Comparison of ENCODE assay signal across 7 mouse cellular contexts in genomic region chr11:82780983-82781903, GRCm38 (mm10). TPM values are rescaled to one million over a fixed set of nuclear protein-coding genes. Genes with fewer than 3 reads are reported as not detected.
DNase-seq lines count a peak whose midpoint lies in the region; ATAC-seq lines count a peak whose summit lies in the region.

Lig3 (plus strand) TSS chr11:82781108.

- peak; percentile 87 for ATAC-seq in embryonic facial prominence, embryonic 12.5 days (ENCODE audit: insufficient number of reproducible peaks, insufficient read depth, low FRiP score, low TSS enrichment)
- ATAC-seq in limb, embryonic 11.5 days (ENCODE audit: insufficient number of reproducible peaks, low FRiP score, low TSS enrichment, low read depth), result peak; percentile 93
- peak; percentile 96 for ATAC-seq in midbrain, embryonic 14.5 days (ENCODE audit: low FRiP score, low TSS enrichment)

- H3K9ac ChIP-seq in embryonic facial prominence, embryonic 12.5 days, result peak within 1 kb of the TSS; percentile 85
- peak within 1 kb of the TSS; percentile 91 for H3K9ac ChIP-seq in limb, embryonic 11.5 days (ENCODE audit: low read length)
- H3K9ac ChIP-seq in midbrain, embryonic 14.5 days (replicated peaks; ENCODE audit: low read length), result peak within 1 kb of the TSS; percentile 96

- no peaks in the 10 kb centered on the region for H3K9me3 ChIP-seq in embryonic facial prominence, embryonic 12.5 days
- no peaks in the 10 kb centered on the region for H3K9me3 ChIP-seq in limb, embryonic 11.5 days (ENCODE audit: control insufficient read depth, low read length)
- no peaks in the 10 kb centered on the region for H3K9me3 ChIP-seq in midbrain, embryonic 14.5 days (ENCODE audit: control insufficient read depth, low read length)

- H3K4me3 ChIP-seq in embryonic facial prominence, embryonic 12.5 days, result peak within 1 kb of the TSS; percentile 65
- H3K4me3 ChIP-seq in limb, embryonic 11.5 days (ENCODE audit: low read depth, low read length), result peak within 1 kb of the TSS; percentile 72
- H3K4me3 ChIP-seq in midbrain, embryonic 14.5 days (replicated peaks; ENCODE audit: low read depth, low read length), result peak within 1 kb of the TSS; percentile 84

- H3K4me2 ChIP-seq in embryonic facial prominence, embryonic 12.5 days (replicated peaks), result peak within 1 kb of the TSS; percentile 51
- peak within 1 kb of the TSS; percentile 64 for H3K4me2 ChIP-seq in limb, embryonic 11.5 days (ENCODE audit: low read depth, severe bottlenecking)
- peak within 1 kb of the TSS; percentile 73 for H3K4me2 ChIP-seq in midbrain, embryonic 14.5 days (ENCODE audit: low read length)

- H3K36me3 ChIP-seq in embryonic facial prominence, embryonic 12.5 days, result peaks cover 23% of the 10 kb centered on the region; the same call in 1 of the 2 replicates
- peaks cover 2% of the 10 kb centered on the region; the same call in 1 of the 2 replicates for H3K36me3 ChIP-seq in limb, embryonic 11.5 days (ENCODE audit: control insufficient read depth, insufficient read depth, low read length)
- peaks cover 29% of the 10 kb centered on the region for H3K36me3 ChIP-seq in midbrain, embryonic 14.5 days (ENCODE audit: control insufficient read depth, insufficient read depth, low read length)

- no peaks in the 10 kb centered on the region for H3K27me3 ChIP-seq in embryonic facial prominence, embryonic 12.5 days
- H3K27me3 ChIP-seq in limb, embryonic 11.5 days (ENCODE audit: control insufficient read depth, insufficient read depth, low read length), result no peaks in the 10 kb centered on the region
- H3K27me3 ChIP-seq in midbrain, embryonic 14.5 days (ENCODE audit: control insufficient read depth, insufficient read depth, low read length), result no peaks in the 10 kb centered on the region

- peak; percentile 94 for DNase-seq in adrenal gland, postnatal 25 days
- peak; percentile 99 for DNase-seq in heart, adult 11 months
- peak; percentile 97 for DNase-seq in kidney, adult 18-20 months
- DNase-seq in limb, embryonic 11.5 days (ENCODE audit: low spot score), result peak; percentile 95
- peak; percentile 99 for DNase-seq in midbrain, embryonic 14.5 days
- DNase-seq in spleen, adult 18-20 months, result peak; percentile 88 to 94

- peaks cover 15% of the 10 kb centered on the region for H3K4me1 ChIP-seq in embryonic facial prominence, embryonic 12.5 days
- H3K4me1 ChIP-seq in limb, embryonic 11.5 days (ENCODE audit: control insufficient read depth, insufficient read depth, low read length), result peaks cover 4% of the 10 kb centered on the region
- peaks cover 16% of the 10 kb centered on the region for H3K4me1 ChIP-seq in midbrain, embryonic 14.5 days (ENCODE audit: control insufficient read depth, insufficient read depth, low read length)

- under 1% methylated on average over 64 of the region's 90 CpGs for WGBS in embryonic facial prominence, embryonic 12.5 days
- under 1% methylated on average over 67 of the region's 90 CpGs for WGBS in limb, embryonic 11.5 days
- 1% methylated on average over 83 of the region's 90 CpGs for WGBS in midbrain, embryonic 14.5 days

- peak within 1 kb of the TSS; percentile 98 for H3K27ac ChIP-seq in embryonic facial prominence, embryonic 12.5 days
- peak within 1 kb of the TSS; percentile 82 for H3K27ac ChIP-seq in limb, embryonic 11.5 days (replicated peaks; ENCODE audit: low read depth, low read length)
- peak within 1 kb of the TSS; percentile 98 for H3K27ac ChIP-seq in midbrain, embryonic 14.5 days (replicated peaks; ENCODE audit: low read depth, low read length)

RNA-seq across cellular contexts. Expression of gene Lig3, which starts in this region (rescaled TPM):
- 24.5 and 29.2 TPM in 2 replicates for total RNA-seq in adrenal gland, postnatal 25 days (2021)
- polyA plus RNA-seq in embryonic facial prominence, embryonic 12.5 days (2016; fragmentation: Nextera tagmentation; extraction: Ambion mirVana), result 45.6 and 46.8 TPM in 2 replicates
- polyA plus RNA-seq in limb, embryonic 11.5 days (2014; fragmentation: Nextera tagmentation; extraction: Ambion mirVana), result 44.7 and 49.6 TPM in 2 replicates
- 23.0 and 35.3 TPM in 2 replicates for polyA plus RNA-seq in midbrain, embryonic 14.5 days (2014; fragmentation: Nextera tagmentation; extraction: Ambion mirVana)

Comparison
In these comparisons a context has a peak if more than half of its experiments do, and no peak if none do; other contexts are left out.
1. Peak in every context shown above with its lines: DNase-seq, ATAC-seq, H3K4me3 ChIP-seq and H3K27ac ChIP-seq.